Mouse (Mus musculus) neutrophil, adult 5-6 weeks (primary cell): Measurements from ENCODE around the gene Rhag. TPM values are rescaled to one million over a fixed set of nuclear protein-coding genes. Genes with fewer than 3 reads are reported as not detected.
A peak's percentile ranks its signal among the peaks of the same experiment; 100 is the strongest.

Source experiments
- ATAC-seq: fragments of 151-379, 151-347 bp; 2 replicates; pipeline ENCODE4 v1.8.0; 2017; ENCODE audit warnings: mild to moderate bottlenecking, moderate TSS enrichment; ENCODE audit not compliant: insufficient number of reproducible peaks, poor library complexity, low FRiP score, severe bottlenecking; ENCODE audit errors: extremely low read depth
- total RNA-seq: library from RNA; stranded (forward); fragments of 200-1000 nt; gene quantifications from 2 replicates; pipeline ENCODE4 v1.2.3, GENCODE M21; 2017

Gene Rhag
- total RNA-seq, 1 experiment from 2014 or later = 0.58 TPM

DNA sequence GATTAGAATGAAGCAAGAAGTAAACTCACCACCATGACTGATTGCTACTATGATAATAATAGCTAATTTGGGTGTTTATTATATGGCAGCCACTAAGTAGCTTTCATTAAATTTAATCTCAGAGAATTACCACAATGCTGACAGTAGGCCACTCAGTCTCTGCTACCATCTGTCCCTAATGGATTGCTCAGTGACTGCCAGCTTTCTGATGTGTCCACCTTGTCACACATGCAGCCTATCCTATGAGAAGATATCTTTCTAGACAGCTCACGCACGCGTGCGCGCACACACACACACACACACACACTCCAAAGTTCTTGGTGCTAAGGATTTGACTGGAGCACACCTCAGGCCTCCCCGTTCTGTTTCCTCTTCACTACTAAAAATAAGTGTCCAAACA, 61.7 kb downstream of the Rhag start:
- no peak for ATAC-seq

DNA sequence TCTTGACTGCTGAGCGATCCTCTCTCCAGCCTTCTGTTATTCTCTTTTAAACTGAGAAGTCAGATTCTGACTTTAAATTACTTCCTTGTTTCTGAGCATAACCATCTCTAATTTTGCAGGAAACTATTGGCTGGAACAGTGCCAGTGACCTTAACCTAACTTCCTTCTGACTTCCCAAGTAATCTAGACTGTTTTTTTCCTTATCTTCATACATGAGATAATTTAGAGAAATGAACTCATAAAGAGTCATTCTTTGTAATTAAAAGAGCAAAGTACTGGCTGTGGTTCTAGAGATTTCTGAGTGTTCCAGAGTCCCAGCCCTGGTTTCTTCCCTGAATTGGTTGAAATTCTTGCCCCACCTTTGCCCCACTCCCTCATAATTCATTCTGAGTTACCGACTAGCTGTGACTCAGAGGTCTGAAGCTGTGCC, 62.7 kb downstream of the Rhag start:
- no peak for ATAC-seq

DNA sequence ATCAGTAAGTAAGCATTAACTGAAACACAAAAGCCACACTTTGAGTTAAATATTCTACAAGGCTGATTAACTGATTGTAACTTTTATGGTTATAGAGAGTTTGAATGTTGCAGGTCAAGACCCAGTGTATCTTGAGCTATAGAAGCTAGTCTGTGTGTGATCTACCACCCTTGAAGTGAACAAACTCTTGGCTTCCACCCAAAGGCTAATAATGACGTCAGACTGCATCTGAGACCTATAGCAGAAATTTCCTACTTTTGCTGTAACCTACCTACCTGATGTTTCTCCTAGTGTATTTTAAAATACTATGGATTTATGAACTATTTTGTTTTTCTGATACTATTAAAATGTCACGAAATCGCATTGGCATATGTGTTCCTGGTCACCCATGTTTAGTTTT, 63.8 kb downstream of the Rhag start:
- ATAC-seq = no peak

DNA sequence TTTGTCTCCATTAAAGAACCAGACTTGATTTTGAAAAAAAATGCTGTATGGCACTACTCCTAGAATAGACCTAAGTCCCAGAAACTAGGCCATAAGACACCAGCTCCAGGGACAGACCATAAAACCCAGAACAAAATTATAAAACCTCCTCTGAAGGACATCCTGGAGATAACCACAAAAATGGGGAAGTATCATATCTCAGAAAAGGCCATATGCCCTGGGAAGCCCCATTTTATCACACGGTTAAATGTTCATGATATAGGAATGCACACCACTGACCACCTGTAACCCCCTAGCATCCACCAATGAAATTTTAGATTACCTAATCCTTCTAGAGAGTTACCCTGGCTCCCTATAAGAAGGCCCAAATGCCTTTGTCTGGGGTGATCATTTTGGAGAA, 64.6 kb downstream of the Rhag start:
- no peak for ATAC-seq

DNA sequence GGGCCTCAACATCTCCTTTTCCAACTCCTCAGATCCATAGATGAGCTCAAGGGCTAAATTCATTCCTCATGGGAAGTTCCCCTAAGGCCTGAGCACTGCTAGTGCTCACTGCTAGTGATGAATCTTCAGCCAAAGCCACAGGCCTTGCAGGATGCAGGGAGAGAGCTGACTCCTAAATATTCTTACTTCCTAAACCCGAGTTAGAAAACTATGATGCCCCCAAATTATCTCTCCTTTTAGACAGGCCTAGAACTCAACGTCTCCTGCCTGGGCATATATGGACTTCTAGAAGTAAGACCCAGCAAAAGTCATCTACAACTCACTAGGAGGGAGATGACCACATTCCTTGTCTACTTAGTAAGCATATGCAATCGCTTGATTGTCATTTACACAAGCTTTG, 66.8 kb downstream of the Rhag start:
- no peak for ATAC-seq

DNA sequence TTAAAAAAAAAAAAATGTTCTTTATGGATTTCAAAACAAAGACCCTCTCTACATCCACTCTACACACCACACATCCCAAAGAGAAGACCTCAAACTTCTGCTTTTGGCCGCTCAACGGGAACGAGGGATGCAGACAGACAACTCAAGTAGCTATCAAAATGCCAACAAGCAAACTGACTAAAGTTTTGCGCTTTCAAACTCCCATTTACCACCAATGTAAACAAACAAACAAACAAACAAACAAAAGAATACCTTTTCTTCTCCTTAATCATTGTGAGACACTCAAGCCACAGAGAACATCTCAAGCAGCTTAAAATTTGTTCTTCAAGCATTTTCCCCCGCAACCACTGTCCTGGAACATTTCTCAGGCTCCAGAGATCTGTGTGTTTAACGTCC, 68.6 kb downstream of the Rhag start:
- ATAC-seq = no peak

DNA sequence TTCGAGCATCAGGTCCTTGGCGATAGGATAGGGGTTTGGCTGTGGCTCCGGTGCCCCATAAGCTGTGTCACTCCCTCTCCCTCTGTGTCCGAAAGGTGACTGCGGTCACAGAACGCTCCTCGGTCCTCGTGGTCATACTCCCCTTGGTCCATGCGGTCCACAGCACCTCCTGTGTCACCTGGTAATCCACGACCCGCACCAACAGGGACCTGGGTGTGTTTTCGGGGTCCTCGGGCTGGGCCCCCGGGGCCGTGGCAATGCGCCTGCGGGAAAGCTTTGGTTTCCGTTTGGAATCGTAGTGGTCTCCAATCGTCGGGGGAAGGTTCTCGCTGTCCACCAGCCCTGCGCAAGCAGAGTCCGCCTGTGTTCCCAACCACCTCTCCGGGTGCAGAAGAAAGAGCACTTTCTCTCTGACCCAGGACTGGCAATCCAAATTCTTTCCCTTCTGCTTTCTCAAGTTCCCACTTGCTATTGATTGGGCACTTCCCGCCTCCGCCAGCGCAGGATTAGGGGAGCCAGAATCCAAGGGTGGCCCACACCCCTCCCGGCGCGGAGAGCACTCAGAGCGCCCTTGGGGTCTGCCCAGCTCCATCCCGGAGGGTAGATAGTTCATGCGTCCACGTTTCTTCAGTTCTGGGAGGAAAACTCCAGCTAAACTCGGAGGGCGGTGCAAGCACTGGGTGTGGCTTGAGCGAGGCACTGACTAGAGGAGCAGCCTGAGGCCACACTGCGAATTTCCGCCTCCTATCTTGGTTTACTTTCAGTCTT, 69.2 kb downstream of the Rhag start, which contains the start of gene 9130008F23Rik:
9130008F23Rik (minus strand) TSS at position 636 of the 768 bp plus-strand sequence.
- ATAC-seq = 0 out of 2 replicates have a peak, but pooled peaks have one; percentile 9

DNA sequence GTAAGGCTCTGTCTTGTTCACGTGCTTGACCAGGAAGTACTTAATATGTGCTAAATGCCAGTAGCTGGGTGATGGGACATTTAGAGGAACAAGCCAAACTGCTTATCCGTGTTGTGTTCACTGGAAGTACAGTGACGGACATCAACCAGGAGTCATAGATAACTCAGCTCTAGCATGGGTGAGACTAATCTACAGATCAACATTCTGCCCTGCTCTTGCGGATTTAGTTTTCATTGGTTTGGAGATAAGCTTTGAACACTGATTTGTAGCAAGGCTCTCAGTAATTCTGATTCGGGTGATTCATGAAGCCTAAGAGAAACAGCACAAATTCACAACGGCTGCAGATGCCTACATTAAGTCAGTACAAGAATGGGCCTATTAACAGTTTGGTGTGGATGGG, 71.2 kb downstream of the Rhag start:
- ATAC-seq = no peak

DNA sequence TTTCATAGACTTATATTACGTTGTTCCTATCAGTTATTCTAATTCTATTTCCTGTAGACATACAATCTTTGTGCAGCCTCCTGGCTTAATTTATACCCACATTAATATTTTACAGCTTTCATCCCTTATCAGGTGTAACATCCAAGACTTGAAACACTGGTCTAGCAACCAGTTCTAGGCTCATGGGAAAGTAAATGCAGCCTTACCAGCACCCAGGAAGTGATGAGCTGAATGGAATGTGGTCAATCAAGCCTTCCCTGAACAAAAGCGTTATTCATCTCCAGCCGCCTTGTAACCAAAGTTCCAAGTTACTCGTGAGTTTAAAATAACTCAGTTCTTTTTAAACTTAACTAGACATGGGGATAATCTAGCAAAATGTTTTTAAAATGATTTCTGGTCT, 74.2 kb downstream of the Rhag start:
- no peak for ATAC-seq

DNA sequence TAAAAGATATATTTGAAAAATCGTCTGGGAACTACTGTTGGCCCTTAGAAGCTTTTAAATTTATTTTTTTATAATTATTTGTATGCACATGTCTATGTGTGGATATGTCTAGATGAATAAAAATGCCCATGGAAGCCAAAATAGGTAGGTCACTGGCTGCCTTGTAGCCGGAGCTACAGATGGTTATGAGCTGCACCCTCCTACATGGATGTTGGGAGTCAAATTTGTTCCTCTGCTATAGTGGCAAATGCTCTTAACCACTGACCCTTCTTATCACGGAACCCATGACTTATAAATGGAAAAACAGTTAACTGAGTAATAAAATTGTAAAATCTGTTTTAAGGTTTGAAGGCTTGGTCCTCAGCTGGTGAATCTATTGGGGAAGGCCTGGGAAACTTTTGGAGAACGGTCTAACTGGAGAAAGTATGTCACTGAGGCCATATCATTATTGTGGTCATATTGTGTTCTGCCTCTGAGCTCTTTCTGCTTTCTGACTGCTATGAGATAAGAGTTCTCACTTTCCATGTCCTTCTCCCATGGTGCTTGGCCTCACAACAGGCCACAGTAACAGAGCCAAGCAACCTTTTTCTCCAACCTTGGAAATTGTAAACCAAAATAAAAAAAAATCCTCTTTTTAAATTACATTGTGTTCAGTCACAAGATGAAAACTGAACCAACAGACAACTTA, 77.1 kb downstream of the Rhag start:
- ATAC-seq = no peak

Other genes starting within 250 kb of the Rhag start
- gene Esp6, start 249.6 kb upstream of the Rhag start, total RNA-seq = not detected in 2 replicates
- gene Esp4, start 212.5 kb upstream of the Rhag start, total RNA-seq = not detected in 2 replicates
- gene Esp3, start 179.1 kb upstream of the Rhag start, total RNA-seq = not detected in 2 replicates
- not detected in 2 replicates for gene Esp1, start 84.0 kb upstream of the Rhag start, total RNA-seq
- gene Crisp2, start 4.1 kb upstream of the Rhag start, total RNA-seq = not detected in 2 replicates
- gene 9130008F23Rik, start 69.4 kb downstream of the Rhag start, total RNA-seq = 1.8 TPM in 1 of 2 replicates, not detected in the other
- gene Glyatl3, start 103.2 kb downstream of the Rhag start, total RNA-seq = not detected in 2 replicates
- 14.9 and 20.1 TPM in 2 replicates for gene Mut, start 123.6 kb downstream of the Rhag start, total RNA-seq
- gene Cenpq, start 123.9 kb downstream of the Rhag start, total RNA-seq = 23.9 and 25.5 TPM in 2 replicates